Mouse (Mus musculus): Measurements from ENCODE around the gene Hist1h2af. TPM values are rescaled to one million over a fixed set of nuclear protein-coding genes. Genes with fewer than 3 reads are reported as not detected.
"Not testable (repeated sequence)": the region's sequence is repeated elsewhere in the genome, so short reads cannot be mapped to it uniquely, and the experiment has no call there.

Gene Hist1h2af
- total and polyA plus RNA-seq, 3 experiments: 530 to 1,681 (median 1,417) TPM

GRCm38 (mm10) chr13:23537006-23537710, 3.5 kb downstream of the Hist1h2af start:
- Histone ChIP-seq H3K4me1 (ENCODE audit: insufficient read depth, low read depth, low read length) (peaks cover 26% of the 10 kb centered on the region), H3K9me3 (replicated peaks) (no peaks in the 10 kb centered on the region), H3K4me3 (ENCODE audit: low read depth, low read length) (no peak overlapping the region), H3K36me3 (replicated peaks) (no peaks in the 10 kb centered on the region), H3K27me3 (ENCODE audit: insufficient read depth, low read length) (no peaks in the 10 kb centered on the region)
- no peak for ATAC-seq (ENCODE audit: extremely low read depth, insufficient number of reproducible peaks, low FRiP score, poor library complexity, severe bottlenecking)
- no peak for DNase-seq (ENCODE audit: low spot score)
- TF ChIP-seq TAL1 (conservative IDR thresholded peaks at IDR 0.05; ENCODE audit: low read depth, low read length): no peak
- TF ChIP-seq GATA2 (IDR thresholded peaks at IDR 0.05; ENCODE audit: borderline replicate concordance, low read depth, low read length): no peak
- no peak for TF ChIP-seq CTCF (IDR thresholded peaks at IDR 0.05; ENCODE audit: low read depth, low read length)
- TF ChIP-seq POLR2AphosphoS5 (IDR thresholded peaks at IDR 0.05; ENCODE audit: insufficient replicate concordance, low read depth, low read length): peak; percentile 61; the same call in 1 of the 2 replicates

DNA sequence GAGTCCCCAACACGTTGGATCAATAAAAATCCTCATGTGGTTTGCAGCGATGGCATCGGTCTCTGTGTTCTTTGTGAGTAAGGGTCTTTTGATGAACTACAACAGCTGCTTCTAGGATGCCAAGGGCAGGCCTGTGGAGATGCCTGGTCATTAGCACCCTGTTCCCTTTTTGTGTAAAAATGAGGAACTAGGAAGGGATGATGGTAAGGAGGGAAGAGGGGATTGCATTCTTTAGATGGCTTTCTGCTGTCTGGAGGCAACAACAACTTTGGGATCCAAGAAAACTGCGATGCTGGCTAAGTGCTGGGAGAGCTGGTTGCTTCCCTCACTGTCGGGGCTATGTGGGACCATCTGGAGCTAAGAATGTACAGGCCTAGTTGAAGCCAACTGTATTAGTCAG, 4.5 kb downstream of the Hist1h2af start:
- no peak overlapping the region for H3K4me3 ChIP-seq (ENCODE audit: low read depth, low read length)
- peaks cover 17% of the 10 kb centered on the region for H3K4me1 ChIP-seq (ENCODE audit: insufficient read depth, low read depth, low read length)
- no peaks in the 10 kb centered on the region for H3K27me3 ChIP-seq (ENCODE audit: insufficient read depth, low read length)
- no peaks in the 10 kb centered on the region for H3K36me3 ChIP-seq (replicated peaks)
- H3K9me3 ChIP-seq (replicated peaks): no peaks in the 10 kb centered on the region
- TF ChIP-seq CTCF (IDR thresholded peaks at IDR 0.05; ENCODE audit: low read depth, low read length) (no peak), TAL1 (conservative IDR thresholded peaks at IDR 0.05; ENCODE audit: low read depth, low read length) (no peak), POLR2AphosphoS5 (IDR thresholded peaks at IDR 0.05; ENCODE audit: insufficient replicate concordance, low read depth, low read length) (no peak), GATA1 (IDR thresholded peaks at IDR 0.05; ENCODE audit: borderline replicate concordance, low read length) (no peak), GATA2 (IDR thresholded peaks at IDR 0.05; ENCODE audit: borderline replicate concordance, low read depth, low read length) (no peak)
- ATAC-seq (ENCODE audit: extremely low read depth, insufficient number of reproducible peaks, low FRiP score, poor library complexity, severe bottlenecking) (no peak), DNase-seq (ENCODE audit: low spot score) (no peak)

GRCm38 (mm10) chr13:23539821-23540220, 6.1 kb downstream of the Hist1h2af start:
- not testable (repeated sequence) for DNase-seq (ENCODE audit: low spot score); H3K36me3 ChIP-seq (replicated peaks); H3K9me3 ChIP-seq (replicated peaks); ATAC-seq (ENCODE audit: extremely low read depth, insufficient number of reproducible peaks, low FRiP score, poor library complexity, severe bottlenecking); H3K4me3 ChIP-seq (ENCODE audit: low read depth, low read length); H3K27me3 ChIP-seq (ENCODE audit: insufficient read depth, low read length)
- peaks cover 20% of the 10 kb centered on the region for H3K4me1 ChIP-seq (ENCODE audit: insufficient read depth, low read depth, low read length)

- H3K9me3 ChIP-seq (replicated peaks): no peaks in the 10 kb centered on the region
- DNase-seq (ENCODE audit: low spot score) (no peak), ATAC-seq (ENCODE audit: extremely low read depth, insufficient number of reproducible peaks, low FRiP score, poor library complexity, severe bottlenecking) (no peak)
- no peaks in the 10 kb centered on the region for H3K27me3 ChIP-seq (ENCODE audit: insufficient read depth, low read length)
- peaks cover 20% of the 10 kb centered on the region for H3K4me1 ChIP-seq (ENCODE audit: insufficient read depth, low read depth, low read length)
- no peaks in the 10 kb centered on the region for H3K36me3 ChIP-seq (replicated peaks)
- TF ChIP-seq TAL1 (conservative IDR thresholded peaks at IDR 0.05; ENCODE audit: low read depth, low read length) (no peak), POLR2AphosphoS5 (IDR thresholded peaks at IDR 0.05; ENCODE audit: insufficient replicate concordance, low read depth, low read length) (no peak), CTCF (IDR thresholded peaks at IDR 0.05; ENCODE audit: low read depth, low read length) (no peak), GATA2 (IDR thresholded peaks at IDR 0.05; ENCODE audit: borderline replicate concordance, low read depth, low read length) (no peak), GATA1 (IDR thresholded peaks at IDR 0.05; ENCODE audit: borderline replicate concordance, low read length) (no peak)
- H3K4me3 ChIP-seq (ENCODE audit: low read depth, low read length): no peak overlapping the region
These were observed 7.8 kb downstream of the Hist1h2af start for GRCm38 (mm10) chr13:23541497-23541896.

GRCm38 (mm10) chr13:23542225-23542980, 8.7 kb downstream of the Hist1h2af start:
- ATAC-seq (ENCODE audit: extremely low read depth, insufficient number of reproducible peaks, low FRiP score, poor library complexity, severe bottlenecking); H3K36me3 ChIP-seq (replicated peaks); DNase-seq (ENCODE audit: low spot score); H3K9me3 ChIP-seq (replicated peaks); H3K27me3 ChIP-seq (ENCODE audit: insufficient read depth, low read length): not testable (repeated sequence)
- TF ChIP-seq POLR2AphosphoS5 (IDR thresholded peaks at IDR 0.05; ENCODE audit: insufficient replicate concordance, low read depth, low read length): peak; percentile 79; the same call in 1 of the 2 replicates
- H3K4me3 ChIP-seq (ENCODE audit: low read depth, low read length): peak overlapping the region; percentile 68
- peaks cover 20% of the 10 kb centered on the region for H3K4me1 ChIP-seq (ENCODE audit: insufficient read depth, low read depth, low read length)

- not testable (repeated sequence) for H3K27me3 ChIP-seq (ENCODE audit: insufficient read depth, low read length); H3K9me3 ChIP-seq (replicated peaks); H3K36me3 ChIP-seq (replicated peaks)
- peak; percentile 93; the same call in 1 of the 2 replicates for TF ChIP-seq POLR2AphosphoS5 (IDR thresholded peaks at IDR 0.05; ENCODE audit: insufficient replicate concordance, low read depth, low read length)
- ATAC-seq (ENCODE audit: extremely low read depth, insufficient number of reproducible peaks, low FRiP score, poor library complexity, severe bottlenecking) (peak; percentile 88), DNase-seq (ENCODE audit: low spot score) (peak; percentile 68)
- Histone ChIP-seq H3K4me1 (ENCODE audit: insufficient read depth, low read depth, low read length) (peaks cover 19% of the 10 kb centered on the region), H3K4me3 (ENCODE audit: low read depth, low read length) (peak within 1 kb of the TSS; percentile 69)
These were observed 9.4 kb downstream of the Hist1h2af start, which contains the start of gene Hist1h2bh for GRCm38 (mm10) chr13:23542999-23543607. Gene Hist1h2bh, minus strand, starts transcription at chr13:23543392.

All from G1E (cell line).